Mouse (Mus musculus) kidney, adult 11 months (tissue): Measurements from ENCODE around the gene Ssna1.
"Not testable (repeated sequence)": the region's sequence is repeated elsewhere in the genome, so short reads cannot be mapped to it uniquely, and the experiment has no call there.

ENCODE experiments used
- DNase-seq: peaks from one replicate; pipeline ENCODE4 v3.0.0; 2022

The Ssna1 gene

GRCm38 (mm10) chr2:25257250-25257649 is 15.0 kb downstream of the Ssna1 start:
- DNase-seq, result not testable (repeated sequence)

GRCm38 (mm10) chr2:25256443-25257109 is 15.7 kb downstream of the Ssna1 start:
- not testable (repeated sequence) for DNase-seq

GRCm38 (mm10) chr2:25255284-25255779 is 16.9 kb downstream of the Ssna1 start, which contains the start of gene Tmem203:
Tmem203 (plus strand) TSS chr2:25255439.
- peak; percentile 78 for DNase-seq

GRCm38 (mm10) chr2:25252331-25252730 is 19.9 kb downstream of the Ssna1 start:
- DNase-seq, result no peak

GRCm38 (mm10) chr2:25246183-25247072 is 25.8 kb downstream of the Ssna1 start, which contains the start of gene AL732309.1:
AL732309.1 (minus strand) TSS chr2:25246863.
- no peak for DNase-seq

- no peak for DNase-seq
These were observed 28.1 kb downstream of the Ssna1 start for GRCm38 (mm10) chr2:25244144-25244543.

- no peak for DNase-seq
These were observed 28.9 kb downstream of the Ssna1 start for GRCm38 (mm10) chr2:25243342-25243741.

GRCm38 (mm10) chr2:25242101-25242506 is 30.1 kb downstream of the Ssna1 start, which contains the start of the genes Rnf208 and Cysrt1:
Rnf208 (plus strand) TSS chr2:25242255.
Cysrt1 (minus strand) TSS chr2:25242452.
- DNase-seq, result no peak

- no peak for DNase-seq
These were observed 30.8 kb downstream of the Ssna1 start for GRCm38 (mm10) chr2:25241438-25241775.

- peak; percentile 88 for DNase-seq
These were observed 31.4 kb downstream of the Ssna1 start for GRCm38 (mm10) chr2:25240723-25241437.

- DNase-seq, result no peak
These were observed 31.9 kb downstream of the Ssna1 start for GRCm38 (mm10) chr2:25240310-25240709.

- no peak for DNase-seq
These were observed 32.5 kb downstream of the Ssna1 start for GRCm38 (mm10) chr2:25239766-25240165.

GRCm38 (mm10) chr2:25238106-25238505 is 34.1 kb downstream of the Ssna1 start:
- DNase-seq, result no peak

- DNase-seq, result peak; percentile 72
These were observed 34.7 kb downstream of the Ssna1 start for GRCm38 (mm10) chr2:25237522-25237921.

- no peak for DNase-seq
These were observed 35.6 kb downstream of the Ssna1 start, which contains the start of gene Rnf224 for GRCm38 (mm10) chr2:25236614-25237013. Rnf224 (minus strand) TSS chr2:25236787.

- peak; percentile 78 for DNase-seq
These were observed 37.6 kb downstream of the Ssna1 start for GRCm38 (mm10) chr2:25234551-25235220.

GRCm38 (mm10) chr2:25234050-25234449 is 38.2 kb downstream of the Ssna1 start, which contains the start of gene Slc34a3:
Slc34a3 (minus strand) TSS chr2:25234364.
- DNase-seq, result peak; percentile 63

- DNase-seq, result no peak
These were observed 38.8 kb downstream of the Ssna1 start for GRCm38 (mm10) chr2:25233421-25233820.

- no peak for DNase-seq
These were observed 41.2 kb downstream of the Ssna1 start for GRCm38 (mm10) chr2:25231038-25231437.

- DNase-seq, result no peak
These were observed 41.7 kb downstream of the Ssna1 start for GRCm38 (mm10) chr2:25230581-25230980.

GRCm38 (mm10) chr2:25229582-25229981 is 42.7 kb downstream of the Ssna1 start:
- DNase-seq, result no peak

GRCm38 (mm10) chr2:25228995-25229530 is 43.2 kb downstream of the Ssna1 start:
- DNase-seq, result no peak
